Mouse (Mus musculus) forebrain, embryonic 13.5 days (tissue): ENCODE measurements at regions not wholly inside any gene's neighbourhood (a gene's known extent, or its start where the extent isn't known, plus 50 kb on each side); places are given as distances from the start of the nearest gene placed in this dataset.
A peak's percentile ranks its signal among the peaks of the same experiment; 100 is the strongest.

Experiments used
- ATAC-seq: fragments of 200-750 bp; cut with Nextera tagmentation; 2 replicates; pipeline ENCODE4 v1.8.0; 2017
- H3K27ac ChIP-seq: fragments of 300-500 bp; sonication (generic); 2 replicates; pipeline ENCODE4 v1.5.1; 2015; ENCODE audit warnings: inconsistent platforms, mild to moderate bottlenecking, moderate library complexity
- H3K27me3 ChIP-seq: fragments of 300-500 bp; sonication (generic); 2 replicates; pipeline ENCODE4 v1.6.1; 2015; ENCODE audit warnings: mild to moderate bottlenecking, inconsistent platforms
- H3K36me3 ChIP-seq: fragments of 300-500 bp; sonication (generic); 2 replicates; pipeline ENCODE4 v1.6.1; 2015; ENCODE audit warnings: mild to moderate bottlenecking, inconsistent platforms; ENCODE audit not compliant: poor library complexity, severe bottlenecking
- H3K4me1 ChIP-seq: fragments of 300-500 bp; sonication (generic); 2 replicates; pipeline ENCODE4 v1.6.1; 2015; ENCODE audit warnings: inconsistent platforms
- H3K4me2 ChIP-seq: fragments of 300-500 bp; sonication (generic); 2 replicates; pipeline ENCODE4 v1.6.1; 2015; ENCODE audit warnings: inconsistent platforms, mild to moderate bottlenecking, moderate library complexity
- H3K4me3 ChIP-seq: fragments of 300-500 bp; sonication (generic); 2 replicates; pipeline ENCODE4 v1.5.1; 2015; ENCODE audit warnings: mild to moderate bottlenecking, inconsistent platforms
- H3K9ac ChIP-seq: fragments of 300-500 bp; sonication (generic); 2 replicates; pipeline ENCODE4 v1.6.1; 2015; ENCODE audit warnings: mild to moderate bottlenecking, inconsistent platforms
- H3K9me3 ChIP-seq: fragments of 300-500 bp; sonication (generic); replicated peaks from 2 replicates; pipeline ENCODE4 v1.6.1; 2016; ENCODE audit warnings: inconsistent platforms
- WGBS: fragments of 180-500 bp; shearing (Covaris S2); methylation state at CpG from one replicate; pipeline ENCODE4 v1.1.7; 2015; 5-methylcytosine and 5-hydroxymethylcytosine counted together

- Histone ChIP-seq H3K27ac (no peak overlapping the region), H3K9me3 (no peaks in the 10 kb centered on the region), H3K4me3 (no peak overlapping the region), H3K36me3 (no peaks in the 10 kb centered on the region), H3K27me3 (no peaks in the 10 kb centered on the region), H3K4me1 (no peaks in the 10 kb centered on the region), H3K9ac (no peak overlapping the region), H3K4me2 (no peak overlapping the region)
- 86% methylated on average over 1 of the region's 1 CpGs for WGBS
- ATAC-seq, result no peak
Observed at GRCm38 (mm10) chr4:5379215-5379614, 586.1 kb upstream of the Impad1 start.

- ATAC-seq, result no peak
- 97% methylated on average over 1 of the region's 1 CpGs for WGBS
- no peak overlapping the region for H3K27ac ChIP-seq
Observed at GRCm38 (mm10) chr4:5358274-5358673, 565.1 kb upstream of the Impad1 start.

GRCm38 (mm10) chr4:5346226-5346625 lies 553.1 kb upstream of the Impad1 start:
- no peaks in the 10 kb centered on the region for H3K9me3 ChIP-seq
- H3K4me2 ChIP-seq, result no peak overlapping the region
- WGBS, result 77% methylated on average over 3 of the region's 3 CpGs
- H3K4me1 ChIP-seq, result no peaks in the 10 kb centered on the region
- no peak overlapping the region for H3K27ac ChIP-seq
- H3K9ac ChIP-seq, result no peak overlapping the region
- H3K36me3 ChIP-seq, result no peaks in the 10 kb centered on the region
- ATAC-seq, result no peak
- H3K27me3 ChIP-seq, result no peaks in the 10 kb centered on the region
- no peak overlapping the region for H3K4me3 ChIP-seq

More at GRCm38 (mm10) chr4:5358274-5358673, 565.1 kb upstream of the Impad1 start:
- Histone ChIP-seq H3K36me3 (no peaks in the 10 kb centered on the region), H3K9ac (no peak overlapping the region), H3K4me3 (no peak overlapping the region), H3K9me3 (no peaks in the 10 kb centered on the region), H3K27me3 (no peaks in the 10 kb centered on the region), H3K4me1 (no peaks in the 10 kb centered on the region), H3K4me2 (no peak overlapping the region)

- no peaks in the 10 kb centered on the region for H3K27me3 ChIP-seq
- ATAC-seq, result no peak
- H3K4me3 ChIP-seq, result no peak overlapping the region
- WGBS, result 93% methylated on average over 4 of the region's 4 CpGs
- H3K9ac ChIP-seq, result no peak overlapping the region
- no peaks in the 10 kb centered on the region for H3K36me3 ChIP-seq
- H3K9me3 ChIP-seq, result no peaks in the 10 kb centered on the region
- H3K4me1 ChIP-seq, result no peaks in the 10 kb centered on the region
- H3K4me2 ChIP-seq, result no peak overlapping the region
- H3K27ac ChIP-seq, result no peak overlapping the region
Observed at GRCm38 (mm10) chr4:5344739-5345138, 551.6 kb upstream of the Impad1 start.

GRCm38 (mm10) chr4:5344311-5344710 lies 551.2 kb upstream of the Impad1 start:
- no peaks in the 10 kb centered on the region for H3K27me3 ChIP-seq
- H3K4me2 ChIP-seq, result no peak overlapping the region
- H3K9ac ChIP-seq, result no peak overlapping the region
- 95% methylated on average over 2 of the region's 2 CpGs for WGBS
- no peak for ATAC-seq
- H3K36me3 ChIP-seq, result no peaks in the 10 kb centered on the region
- H3K27ac ChIP-seq, result no peak overlapping the region
- H3K4me1 ChIP-seq, result no peaks in the 10 kb centered on the region
- H3K4me3 ChIP-seq, result no peak overlapping the region
- H3K9me3 ChIP-seq, result no peaks in the 10 kb centered on the region

GRCm38 (mm10) chr4:5337158-5337896 lies 544.2 kb upstream of the Impad1 start:
- Histone ChIP-seq H3K4me2 (no peak overlapping the region), H3K27me3 (no peaks in the 10 kb centered on the region), H3K36me3 (no peaks in the 10 kb centered on the region), H3K9me3 (no peaks in the 10 kb centered on the region), H3K4me1 (no peaks in the 10 kb centered on the region), H3K9ac (no peak overlapping the region), H3K27ac (no peak overlapping the region), H3K4me3 (no peak overlapping the region)
- no peak for ATAC-seq
- 87% methylated on average over 4 of the region's 4 CpGs for WGBS

- WGBS, result 91% methylated on average over 2 of the region's 2 CpGs
- ATAC-seq, result no peak
- Histone ChIP-seq H3K27ac (no peak overlapping the region), H3K4me1 (no peaks in the 10 kb centered on the region), H3K9me3 (no peaks in the 10 kb centered on the region), H3K9ac (no peak overlapping the region), H3K36me3 (no peaks in the 10 kb centered on the region), H3K27me3 (no peaks in the 10 kb centered on the region), H3K4me2 (no peak overlapping the region), H3K4me3 (no peak overlapping the region)
Observed at GRCm38 (mm10) chr4:5335030-5335429, 541.9 kb upstream of the Impad1 start.

GRCm38 (mm10) chr4:5328497-5329194 lies 535.5 kb upstream of the Impad1 start:
- Histone ChIP-seq H3K4me1 (no peaks in the 10 kb centered on the region), H3K9ac (no peak overlapping the region), H3K36me3 (no peaks in the 10 kb centered on the region), H3K4me2 (no peak overlapping the region), H3K27me3 (no peaks in the 10 kb centered on the region), H3K4me3 (no peak overlapping the region), H3K27ac (no peak overlapping the region), H3K9me3 (no peaks in the 10 kb centered on the region)
- ATAC-seq, result no peak
- 86% methylated on average over 5 of the region's 5 CpGs for WGBS

GRCm38 (mm10) chr4:5327171-5327661 lies 534.1 kb upstream of the Impad1 start:
- 76% methylated on average over 2 of the region's 2 CpGs for WGBS
- H3K9me3 ChIP-seq, result no peaks in the 10 kb centered on the region
- H3K4me2 ChIP-seq, result no peak overlapping the region
- no peak overlapping the region for H3K27ac ChIP-seq
- no peaks in the 10 kb centered on the region for H3K36me3 ChIP-seq
- peak; percentile 76 for ATAC-seq
- H3K4me1 ChIP-seq, result no peaks in the 10 kb centered on the region
- no peak overlapping the region for H3K4me3 ChIP-seq
- H3K9ac ChIP-seq, result no peak overlapping the region
- H3K27me3 ChIP-seq, result no peaks in the 10 kb centered on the region

- WGBS, result 67% methylated on average over 3 of the region's 3 CpGs
- Histone ChIP-seq H3K36me3 (no peaks in the 10 kb centered on the region), H3K9ac (no peak overlapping the region), H3K4me1 (no peaks in the 10 kb centered on the region), H3K4me2 (no peak overlapping the region), H3K9me3 (0 out of 2 replicates have a peak, but pooled peaks cover 3% of the 10 kb centered on the region), H3K27ac (no peak overlapping the region), H3K27me3 (no peaks in the 10 kb centered on the region), H3K4me3 (no peak overlapping the region)
- 0 out of 2 replicates have a peak, but pooled peaks have one; percentile 67 for ATAC-seq
Observed at GRCm38 (mm10) chr4:5301461-5301860, 508.3 kb upstream of the Impad1 start.

- no peaks in the 10 kb centered on the region for H3K4me1 ChIP-seq
- no peak overlapping the region for H3K27ac ChIP-seq
- H3K4me2 ChIP-seq, result no peak overlapping the region
- H3K27me3 ChIP-seq, result no peaks in the 10 kb centered on the region
- WGBS, result 97% methylated on average over 1 of the region's 1 CpGs
- 0 out of 2 replicates have a peak, but pooled peaks cover 3% of the 10 kb centered on the region for H3K9me3 ChIP-seq
- ATAC-seq, result no peak
- no peak overlapping the region for H3K9ac ChIP-seq
- no peak overlapping the region for H3K4me3 ChIP-seq
- H3K36me3 ChIP-seq, result no peaks in the 10 kb centered on the region
Observed at GRCm38 (mm10) chr4:5301017-5301416, 507.9 kb upstream of the Impad1 start.

- H3K27ac ChIP-seq, result no peak overlapping the region
- no peaks in the 10 kb centered on the region for H3K27me3 ChIP-seq
- 0 out of 2 replicates have a peak, but pooled peaks cover 3% of the 10 kb centered on the region for H3K9me3 ChIP-seq
- ATAC-seq, result peak; percentile 69; the same call in 1 of the 2 replicates
- no peaks in the 10 kb centered on the region for H3K36me3 ChIP-seq
- H3K4me2 ChIP-seq, result no peak overlapping the region
- H3K4me1 ChIP-seq, result no peaks in the 10 kb centered on the region
- H3K9ac ChIP-seq, result no peak overlapping the region
- no peak overlapping the region for H3K4me3 ChIP-seq
- 77% methylated on average over 2 of the region's 2 CpGs for WGBS
Observed at GRCm38 (mm10) chr4:5299208-5299607, 506.1 kb upstream of the Impad1 start.
